Mouse (Mus musculus): ENCODE measurements around the gene Cd47.

The Cd47 gene

DNA sequence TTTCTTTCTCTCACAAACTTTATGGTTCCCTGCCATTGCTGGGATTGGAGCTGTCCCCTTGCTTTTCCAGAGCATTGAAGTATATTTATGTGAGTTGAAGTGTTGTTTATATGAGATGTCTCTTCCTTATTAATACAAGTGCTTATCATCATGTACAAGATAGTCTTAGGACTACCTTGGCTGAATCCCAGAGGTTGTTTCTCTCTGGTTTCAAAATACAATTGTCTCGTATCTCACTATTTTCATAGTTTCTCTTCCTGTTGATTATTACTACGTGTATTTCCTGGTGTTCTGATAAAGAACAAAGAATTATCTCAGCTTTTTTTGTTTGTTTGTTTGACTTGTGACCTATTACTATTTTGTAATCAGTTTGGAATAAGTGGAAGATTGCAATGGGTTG, 73.6 kb downstream of the Cd47 start:
- no peak for DNase-seq (ENCODE audit: low spot score)

GRCm38 (mm10) chr16:49874546-49874945, 74.2 kb downstream of the Cd47 start:
- no peak for DNase-seq (ENCODE audit: low spot score)

DNA sequence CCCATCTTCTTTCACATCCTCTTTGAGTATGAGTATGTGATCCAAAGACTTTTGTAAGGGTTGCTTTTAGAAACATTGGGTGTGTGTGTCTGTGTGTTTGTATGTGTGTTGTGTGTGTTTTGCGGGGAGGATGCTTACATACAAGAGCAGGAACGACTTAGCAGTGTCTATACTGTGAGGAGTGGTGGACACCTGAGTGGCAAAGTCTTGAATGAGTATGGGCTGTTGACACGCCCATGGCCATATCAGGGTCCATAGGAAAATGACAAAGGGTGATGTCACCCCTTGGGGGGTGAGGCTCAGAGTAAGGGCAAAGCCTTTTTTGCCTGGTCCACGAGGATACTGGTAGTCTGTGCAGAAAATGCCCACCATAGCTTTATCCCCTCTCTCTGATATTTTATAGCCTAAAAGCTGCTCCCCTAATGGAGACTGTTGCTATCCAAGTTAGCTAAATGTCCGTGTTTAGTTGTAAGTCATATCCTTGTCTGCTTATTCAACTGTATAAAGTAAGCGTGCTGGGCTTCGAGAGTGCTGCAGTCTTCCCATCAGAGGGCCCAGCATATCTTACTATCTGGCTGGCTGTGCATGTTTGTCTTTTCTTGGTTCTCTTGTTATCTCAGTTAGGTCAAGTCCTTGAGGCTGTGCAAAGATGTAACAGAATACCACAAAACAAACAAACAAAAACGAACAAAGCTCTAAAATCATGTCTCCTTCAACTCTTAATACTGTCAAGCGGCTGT, 76.1 kb downstream of the Cd47 start:
- DNase-seq (ENCODE audit: low spot score): no peak

- DNase-seq (ENCODE audit: low spot score): no peak
These were observed 76.9 kb downstream of the Cd47 start for GRCm38 (mm10) chr16:49877243-49877642.

DNA sequence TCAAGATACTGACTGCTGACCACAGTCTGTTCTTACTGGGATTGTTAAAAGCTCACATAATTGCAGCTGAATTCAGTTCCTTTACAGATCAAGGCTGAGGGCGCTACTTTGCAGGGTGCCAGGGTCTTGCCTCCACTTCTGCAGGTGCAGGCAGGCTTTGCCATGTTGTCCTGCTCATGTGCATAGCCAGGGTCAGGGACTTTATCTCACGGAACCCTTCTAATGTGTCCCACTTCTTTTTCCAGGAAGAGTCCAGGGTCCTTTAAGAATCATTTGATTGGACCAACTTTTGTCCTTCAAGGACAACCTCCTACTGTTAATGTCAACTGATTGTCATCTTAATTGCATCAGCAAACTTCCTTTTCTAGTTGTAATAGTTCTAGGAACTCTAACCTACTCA, 77.7 kb downstream of the Cd47 start:
- DNase-seq (ENCODE audit: low spot score): no peak

- no peak for DNase-seq (ENCODE audit: low spot score)
These were observed 86.2 kb downstream of the Cd47 start for GRCm38 (mm10) chr16:49886403-49887066.

DNA sequence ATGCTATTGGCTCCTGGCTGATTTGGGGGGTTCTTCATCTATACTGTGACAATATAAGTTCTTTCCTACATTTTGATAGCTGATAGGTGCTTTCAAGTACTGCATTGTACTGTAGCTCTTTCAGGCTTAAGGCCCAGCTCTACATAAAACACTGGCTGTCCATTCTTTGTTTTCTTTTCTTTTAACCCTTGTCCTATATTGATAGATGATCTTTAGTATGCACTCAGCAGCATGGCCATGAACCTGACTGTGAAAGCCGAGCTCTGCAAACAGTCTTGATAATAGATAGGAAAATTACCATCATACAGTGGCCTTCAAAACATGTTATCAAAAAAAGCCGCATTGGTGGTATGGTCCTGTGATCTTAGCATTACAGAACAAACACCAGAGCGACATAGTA, 87.0 kb downstream of the Cd47 start:
- DNase-seq (ENCODE audit: low spot score): no peak

DNA sequence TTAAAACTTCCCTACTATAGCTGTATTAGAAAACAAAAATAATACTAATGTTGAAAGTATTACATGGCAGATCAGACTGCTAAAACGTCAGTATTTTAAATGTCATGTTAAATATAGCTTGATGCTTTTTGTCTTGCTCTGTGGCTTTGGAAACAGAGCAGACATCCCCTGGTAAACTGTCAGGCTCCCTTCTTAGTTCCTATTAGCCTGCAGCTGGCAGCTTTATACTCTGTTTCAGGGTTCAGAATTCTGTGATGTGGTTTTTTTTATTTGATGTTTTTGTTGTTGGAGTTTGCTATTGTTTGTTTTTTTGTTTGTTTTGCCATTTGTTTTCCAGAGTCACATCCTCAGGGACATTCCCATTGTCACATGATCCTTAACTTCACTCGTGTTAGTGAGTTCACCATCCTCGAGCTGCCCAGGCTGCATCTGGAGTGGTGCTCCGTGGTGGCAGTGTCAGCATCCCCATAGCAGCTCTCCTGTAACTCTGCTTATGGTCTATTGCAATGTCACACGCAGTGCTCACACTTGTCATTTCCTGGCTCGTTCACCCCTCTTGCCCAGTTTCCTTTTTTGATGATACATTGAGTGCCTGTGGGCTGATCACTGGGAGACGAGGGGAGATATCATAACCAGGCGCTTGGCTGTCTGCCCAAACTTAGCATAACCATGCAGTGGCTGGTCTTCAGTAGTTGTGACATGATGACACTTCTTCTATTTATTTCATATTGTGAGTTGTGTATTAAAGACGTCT, 87.7 kb downstream of the Cd47 start:
- no peak for DNase-seq (ENCODE audit: low spot score)

GRCm38 (mm10) chr16:49889031-49889655, 88.8 kb downstream of the Cd47 start:
- no peak for DNase-seq (ENCODE audit: low spot score)

- DNase-seq (ENCODE audit: low spot score): no peak
These were observed 91.9 kb downstream of the Cd47 start for GRCm38 (mm10) chr16:49892252-49892651.

DNA sequence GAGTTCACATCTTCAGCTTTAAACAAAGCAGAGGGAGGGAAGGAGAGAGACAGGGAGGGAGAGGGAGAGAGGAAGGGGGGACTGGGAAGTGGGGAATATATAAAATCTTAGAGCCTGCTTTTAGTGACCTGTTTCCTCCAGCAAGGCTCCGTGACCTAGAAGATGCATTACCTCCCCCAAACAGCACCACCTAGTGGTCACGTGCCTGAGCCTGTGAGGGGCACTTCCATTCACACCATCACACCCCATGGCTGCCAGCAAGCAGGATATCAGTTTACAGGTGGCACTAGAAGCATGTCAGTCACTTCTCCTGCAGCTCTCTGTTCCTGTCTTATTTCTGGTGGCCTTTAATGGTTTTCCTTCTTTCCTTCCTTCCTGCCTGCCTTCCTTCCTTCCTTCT, 92.6 kb downstream of the Cd47 start:
- no peak for DNase-seq (ENCODE audit: low spot score)

DNA sequence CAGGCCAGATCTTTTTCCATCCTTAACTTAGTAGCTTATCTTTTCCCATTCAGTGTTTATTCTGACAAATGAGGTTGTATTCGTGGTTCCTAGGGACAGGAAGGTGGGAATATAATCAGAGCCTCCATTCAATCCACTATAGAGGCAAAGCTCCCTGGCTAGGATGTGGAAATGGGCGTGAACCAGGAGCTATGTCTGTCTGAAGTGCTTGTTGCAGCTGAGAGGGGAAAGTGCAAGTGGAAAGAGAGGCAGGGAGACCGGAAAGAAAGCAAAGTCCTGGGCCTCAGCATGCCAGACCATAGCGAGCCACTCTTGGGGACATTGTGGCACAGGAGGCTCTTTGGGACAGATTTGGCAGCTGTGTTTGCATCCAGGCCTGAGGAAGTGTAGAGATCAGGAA, 94.3 kb downstream of the Cd47 start:
- no peak for DNase-seq (ENCODE audit: low spot score)

- no peak for DNase-seq (ENCODE audit: low spot score)
These were observed 95.8 kb downstream of the Cd47 start for GRCm38 (mm10) chr16:49896132-49896531.

GRCm38 (mm10) chr16:49901395-49901794, 101.1 kb downstream of the Cd47 start:
- no peak for DNase-seq (ENCODE audit: low spot score)

GRCm38 (mm10) chr16:49902083-49902482, 101.8 kb downstream of the Cd47 start:
- DNase-seq (ENCODE audit: low spot score): no peak

DNA sequence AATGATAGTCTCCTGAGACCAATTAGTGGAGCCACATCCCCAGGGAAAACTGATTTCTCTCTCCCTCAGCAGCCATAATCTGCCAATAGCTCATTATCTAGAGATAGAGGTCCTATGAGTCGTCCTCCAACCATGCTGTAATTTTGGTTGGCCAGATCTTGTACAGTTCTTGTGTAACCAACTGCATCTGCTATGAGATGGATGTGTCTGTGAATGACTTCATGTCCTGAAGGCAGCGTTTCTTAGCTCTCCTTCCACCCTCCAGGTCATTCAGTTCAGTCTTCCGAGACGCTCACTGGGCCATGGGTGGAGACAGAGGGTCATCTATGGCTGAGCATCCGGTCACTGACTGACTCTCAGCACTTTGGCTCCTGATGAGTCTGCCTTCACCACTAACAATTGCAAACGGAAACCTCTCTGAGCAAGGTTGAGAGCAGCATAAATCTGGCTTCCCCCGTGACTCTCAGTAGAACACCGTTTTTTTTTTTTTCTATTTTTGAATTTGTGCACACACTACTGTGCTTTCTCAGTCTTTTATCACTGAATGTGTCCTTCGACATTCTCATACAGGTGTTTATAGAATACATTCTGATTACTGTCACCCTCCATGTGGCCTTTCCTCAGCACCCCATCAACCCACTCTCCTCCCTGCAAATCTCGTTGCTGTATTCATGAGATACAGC, 104.1 kb downstream of the Cd47 start:
- DNase-seq (ENCODE audit: low spot score): no peak

- no peak for DNase-seq (ENCODE audit: low spot score)
These were observed 104.7 kb downstream of the Cd47 start for GRCm38 (mm10) chr16:49905041-49905440.

GRCm38 (mm10) chr16:49905601-49906001, 105.3 kb downstream of the Cd47 start:
- DNase-seq (ENCODE audit: low spot score): no peak

- no peak for DNase-seq (ENCODE audit: low spot score)
These were observed 105.7 kb downstream of the Cd47 start for GRCm38 (mm10) chr16:49906066-49906465.

GRCm38 (mm10) chr16:49906940-49907339, 106.6 kb downstream of the Cd47 start:
- no peak for DNase-seq (ENCODE audit: low spot score)

DNA sequence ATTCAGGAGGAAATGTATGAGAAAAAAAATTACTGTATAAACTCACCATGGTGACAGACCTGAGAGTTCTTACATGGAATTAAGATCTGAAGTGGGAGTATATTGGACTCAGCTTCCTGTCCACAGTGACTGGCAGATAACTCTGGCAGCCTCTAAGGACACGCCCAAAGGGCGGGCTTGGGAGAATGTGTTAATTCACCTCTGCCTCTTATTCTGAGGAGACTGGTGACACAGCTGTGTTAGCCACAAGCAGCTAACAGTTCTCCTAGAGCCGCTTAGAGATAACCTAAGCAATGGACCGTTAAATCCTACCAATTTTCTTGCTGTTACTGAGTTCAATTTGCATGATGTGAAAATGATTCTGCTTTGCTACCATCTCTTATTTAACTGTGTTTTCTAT, 107.0 kb downstream of the Cd47 start:
- no peak for DNase-seq (ENCODE audit: low spot score)

DNA sequence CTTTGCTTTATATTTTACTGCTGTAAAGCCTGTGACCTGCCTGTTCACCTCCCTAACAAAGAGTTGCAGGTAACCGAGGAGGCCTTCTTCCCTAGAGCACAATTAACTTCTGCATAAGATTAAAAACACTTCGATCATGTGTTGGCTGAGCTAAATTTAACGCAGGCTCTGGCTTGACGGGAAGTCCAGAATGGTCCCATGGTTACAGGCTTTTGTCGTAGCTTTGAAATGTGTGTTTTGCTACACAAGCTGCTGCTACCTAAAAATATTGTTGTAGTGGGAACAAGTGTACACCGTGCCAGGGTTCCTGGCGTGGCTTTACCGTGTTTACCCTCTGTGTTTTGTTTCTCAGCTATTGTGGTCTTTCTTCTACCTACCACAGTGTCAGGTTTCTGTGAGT, 109.2 kb downstream of the Cd47 start:
- DNase-seq (ENCODE audit: low spot score): peak; percentile 44
